In genomic region chr8:118114253-118114652, GRCm38 (mm10) we compare ENCODE assay signal across 17 mouse cellular contexts.
A peak's percentile ranks its signal among the peaks of the same experiment; 100 is the strongest.
DNase-seq lines count a peak whose midpoint lies in the region; ATAC-seq and TF ChIP-seq lines count a peak whose summit lies in the region.
"Had no signal": no experiment of that assay in that cellular context is flagged by ENCODE, and none has a peak within 500 bp of the region (broad histone marks: within the 10 kb centered on the region; RNA-seq: fewer than 3 reads in every experiment).

No protein-coding gene starts in this region.

- TF ChIP-seq CTCF in brain, embryonic 14.5 days (IDR thresholded peaks at IDR 0.05; ENCODE audit: borderline replicate concordance, extremely low read depth, insufficient read depth, insufficient read length), result no peak
- TF ChIP-seq CTCF in forebrain, postnatal 0 days (IDR thresholded peaks at IDR 0.05; ENCODE audit: low read depth), result no peak

- no peaks in the 10 kb centered on the region for H3K9me3 ChIP-seq in forebrain, postnatal 0 days (ENCODE audit: low read length)
- H3K9me3 ChIP-seq: embryonic facial prominence, embryonic 13.5 days; heart, embryonic 15.5 days had no signal

- H3K4me1 ChIP-seq in forebrain, postnatal 0 days (ENCODE audit: insufficient read depth), result no peaks in the 10 kb centered on the region
- H3K4me1 ChIP-seq: embryonic facial prominence, embryonic 13.5 days; heart, embryonic 15.5 days; liver, embryonic 15.5 days had no signal

- WGBS in forebrain, postnatal 0 days, result 23% methylated on average over 8 of the region's 8 CpGs

- no peak overlapping the region for H3K9ac ChIP-seq in forebrain, postnatal 0 days
- H3K9ac ChIP-seq: embryonic facial prominence, embryonic 13.5 days; heart, embryonic 15.5 days; liver, embryonic 15.5 days had no signal

- H3K4me3 ChIP-seq in forebrain, postnatal 0 days (ENCODE audit: low read depth, low read length), result no peak overlapping the region
- H3K4me3 ChIP-seq: embryonic facial prominence, embryonic 13.5 days; heart, embryonic 15.5 days; liver, embryonic 15.5 days had no signal

- no peak overlapping the region for H3K27ac ChIP-seq in forebrain, postnatal 0 days (ENCODE audit: low read depth, low read length)
- H3K27ac ChIP-seq: embryonic facial prominence, embryonic 13.5 days; heart, embryonic 15.5 days; kidney, postnatal 0 days; liver, embryonic 15.5 days had no signal

- no peaks in the 10 kb centered on the region for H3K36me3 ChIP-seq in forebrain, postnatal 0 days (ENCODE audit: insufficient read depth)
- H3K36me3 ChIP-seq: embryonic facial prominence, embryonic 13.5 days; heart, embryonic 15.5 days; liver, embryonic 15.5 days had no signal

- TF ChIP-seq POLR2A in brain, embryonic 14.5 days (IDR thresholded peaks at IDR 0.05; ENCODE audit: borderline replicate concordance, extremely low read depth, insufficient read depth, insufficient read length, poor library complexity, severe bottlenecking), result no peak

- ATAC-seq in frontal cortex, adult (ENCODE audit: low TSS enrichment), result peak; percentile 77
- ATAC-seq in forebrain, postnatal 0 days, result peak; percentile 40; the same call in 1 of the 2 replicates
- ATAC-seq: lung, postnatal 0 days had no signal

- intact Hi-C loops in left cerebral cortex, postnatal 4 days (cut with DNase I), result no loop called here

- no peak overlapping the region; the same call in 1 of the 2 replicates for H3K4me2 ChIP-seq in forebrain, postnatal 0 days (ENCODE audit: low read depth)
- H3K4me2 ChIP-seq: embryonic facial prominence, embryonic 13.5 days; heart, embryonic 15.5 days; liver, embryonic 15.5 days had no signal

- no peaks in the 10 kb centered on the region for H3K27me3 ChIP-seq in forebrain, postnatal 0 days (ENCODE audit: insufficient read depth, low read length)
- H3K27me3 ChIP-seq: embryonic facial prominence, embryonic 13.5 days; heart, embryonic 15.5 days; liver, embryonic 15.5 days had no signal

- DNase-seq in frontal cortex, adult 2 months (ENCODE audit: extremely low spot score in 1 of 2, low spot score in 1 of 2), result no peak
- peak; percentile 15 for DNase-seq in left cerebral cortex, postnatal 4 days
- no peak for DNase-seq in left cerebral cortex, adult 11 months (ENCODE audit: low spot score)
- peak; percentile 66 for DNase-seq in brain, embryonic 14.5 days (ENCODE audit: low read depth)
- DNase-seq in forebrain, postnatal 0 days, result no peak
- DNase-seq in right cerebral cortex, adult 18-20 months, result no peak
- DNase-seq in adrenal gland, adult (ENCODE audit: inconsistent age in 2 of 2, low spot score in 1 of 2), result no peak
- DNase-seq: heart, adult 18-20 months; kidney, adult 11 months; right cerebral cortex, postnatal 25 days; thymus, postnatal 4 days had no signal

Comparison
In these comparisons a context has a peak if more than half of its experiments do, and no peak if none do; other contexts are left out.
1. DNase-seq: peak in left cerebral cortex, postnatal 4 days (single experiment) and brain, embryonic 14.5 days (single experiment); none in frontal cortex, adult 2 months (0 of 2), left cerebral cortex, adult 11 months (single experiment), forebrain, postnatal 0 days (single experiment), right cerebral cortex, adult 18-20 months (single experiment) and adrenal gland, adult (0 of 2).